Mouse (Mus musculus): ENCODE results near the gene Safb2. TPM values are rescaled to one million over a fixed set of nuclear protein-coding genes. Genes with fewer than 3 reads are reported as not detected.

The Safb2 gene
- total RNA-seq, 2 experiments from 2014 or later = 36.0 to 41.9 TPM

GRCm38 (mm10) chr17:56609452-56610171, 25.2 kb upstream of the Safb2 start, which contains the start of gene 2410015M20Rik:
2410015M20Rik (minus strand) TSS chr17:56609771.
- peak; percentile 97 to 98 for DNase-seq

- no peak for DNase-seq
These were observed 24.3 kb upstream of the Safb2 start for GRCm38 (mm10) chr17:56608699-56609098.

- DNase-seq = no peak
These were observed 23.2 kb upstream of the Safb2 start for GRCm38 (mm10) chr17:56607521-56608062.

- no peak for DNase-seq
These were observed 21.0 kb upstream of the Safb2 start for GRCm38 (mm10) chr17:56605431-56605830.

GRCm38 (mm10) chr17:56604422-56604821, 20.0 kb upstream of the Safb2 start:
- DNase-seq = no peak

GRCm38 (mm10) chr17:56604070-56604380, 19.6 kb upstream of the Safb2 start:
- DNase-seq = no peak

GRCm38 (mm10) chr17:56603186-56604069, 19.0 kb upstream of the Safb2 start:
- DNase-seq = no peak

- DNase-seq = peak; percentile 34 to 59
These were observed 9.3 kb upstream of the Safb2 start for GRCm38 (mm10) chr17:56593527-56594271.

- DNase-seq = no peak
These were observed 8.2 kb upstream of the Safb2 start for GRCm38 (mm10) chr17:56592553-56592952.

GRCm38 (mm10) chr17:56588921-56589320, 4.5 kb upstream of the Safb2 start:
- no peak for DNase-seq

- DNase-seq = no peak
These were observed 3.4 kb upstream of the Safb2 start for GRCm38 (mm10) chr17:56587773-56588172.

GRCm38 (mm10) chr17:56585171-56585821, 911 bp upstream of the Safb2 start:
- DNase-seq = peak in 1 of 2 experiments; percentile 54

- peak in 1 of 2 experiments; percentile 60 for DNase-seq
These were observed 651 bp downstream of the Safb2 start for GRCm38 (mm10) chr17:56583611-56584256.

- DNase-seq = no peak
These were observed 1.3 kb downstream of the Safb2 start for GRCm38 (mm10) chr17:56583071-56583470.

- DNase-seq = no peak
These were observed 11.4 kb downstream of the Safb2 start for GRCm38 (mm10) chr17:56572939-56573338.

GRCm38 (mm10) chr17:56572154-56572553, 12.2 kb downstream of the Safb2 start:
- DNase-seq = no peak

GRCm38 (mm10) chr17:56570287-56570686, 14.1 kb downstream of the Safb2 start:
- DNase-seq = no peak

- no peak for DNase-seq
These were observed 17.0 kb downstream of the Safb2 start for GRCm38 (mm10) chr17:56567370-56567769.

GRCm38 (mm10) chr17:56566918-56567317, 17.5 kb downstream of the Safb2 start:
- no peak for DNase-seq

- no peak for DNase-seq
These were observed 18.1 kb downstream of the Safb2 start for GRCm38 (mm10) chr17:56566293-56566692.

- no peak for DNase-seq
These were observed 22.5 kb downstream of the Safb2 start for GRCm38 (mm10) chr17:56561866-56562265.
